Mouse (Mus musculus): ENCODE results near the gene Prrg1.
"Not testable (repeated sequence)": the region's sequence is repeated elsewhere in the genome, so short reads cannot be mapped to it uniquely, and the experiment has no call there.

Gene Prrg1

DNA sequence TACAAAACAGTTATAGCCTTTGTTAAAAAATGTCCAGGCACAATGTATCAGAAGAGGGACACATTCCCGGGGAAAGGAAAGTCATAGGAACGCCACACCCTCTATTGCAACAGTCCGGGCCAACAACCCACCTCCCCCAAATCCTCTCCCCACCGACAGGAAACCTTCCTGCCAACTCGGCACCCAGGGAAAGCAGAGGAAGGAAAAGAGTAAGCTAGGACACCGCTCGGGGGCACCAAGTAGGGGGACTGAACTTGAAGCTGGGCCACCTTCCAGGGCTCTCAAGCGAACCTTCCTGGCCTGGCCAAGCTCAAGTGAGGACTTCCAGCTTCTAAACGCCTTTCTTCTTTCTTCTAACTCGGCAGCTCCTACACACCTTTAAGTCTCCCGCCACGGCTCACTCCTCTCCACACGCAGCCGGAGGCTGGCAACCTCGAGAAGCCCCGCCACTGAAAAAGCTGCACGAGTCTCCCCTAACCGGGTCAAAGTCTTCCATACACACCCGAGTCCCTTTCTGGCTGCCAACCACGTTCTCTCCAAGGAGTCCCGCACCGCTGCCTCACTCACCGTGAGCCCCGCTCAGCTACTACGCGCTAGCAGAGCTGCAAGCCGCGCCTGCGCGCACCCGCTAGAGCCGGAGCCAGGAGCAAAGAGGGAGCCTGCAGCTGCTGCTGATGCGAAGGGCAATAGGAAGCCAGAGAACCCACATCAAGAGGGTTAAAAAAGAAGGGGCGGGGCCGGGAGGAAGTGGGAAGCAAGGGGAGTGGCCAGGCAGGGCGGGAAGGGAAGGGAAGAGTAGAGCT, at the start of gene Prrg1:
Gene Prrg1 (minus strand): TSS at position 695 of the 803 bp plus-strand sequence.
- no peak for DNase-seq (ENCODE audit: low spot score)

DNA sequence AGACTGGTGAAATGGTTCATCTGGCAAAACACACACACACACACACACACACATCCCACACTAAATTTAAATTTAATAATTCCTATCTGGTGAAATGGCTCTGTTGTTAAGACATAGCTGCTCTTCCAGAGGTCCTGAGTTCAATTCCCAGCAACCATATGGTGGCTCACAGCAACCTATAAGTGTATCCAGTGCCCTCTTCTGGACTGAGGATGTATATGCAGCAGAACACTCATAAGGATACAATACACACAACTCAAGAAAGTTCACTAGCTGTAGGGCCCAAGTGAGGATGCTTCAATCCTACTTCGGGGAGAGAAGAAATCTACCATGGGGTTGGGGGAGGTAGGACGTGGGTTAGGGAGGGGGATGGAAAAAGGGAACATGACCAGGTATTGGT, 22.1 kb upstream of the Prrg1 start:
- no peak for DNase-seq (ENCODE audit: low spot score)

DNA sequence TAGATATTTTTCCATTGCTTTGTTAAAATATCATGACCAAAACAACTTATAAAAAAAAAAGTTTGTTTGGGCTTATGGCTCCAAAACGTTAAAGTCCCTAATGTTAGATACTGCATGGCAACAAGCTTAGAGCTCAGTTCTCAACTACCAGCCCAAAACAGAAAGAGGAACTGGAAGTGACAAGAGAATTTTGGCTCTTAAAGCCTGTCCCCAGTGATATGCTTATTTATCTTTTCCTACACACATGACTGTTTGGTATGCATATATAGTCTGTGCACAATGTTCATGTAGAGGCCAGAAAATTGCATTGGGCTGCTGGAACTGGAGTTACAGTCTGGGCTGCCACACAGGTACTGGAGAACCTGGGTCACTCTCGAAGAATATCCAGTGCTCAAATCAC, 9.4 kb upstream of the Prrg1 start:
- DNase-seq (ENCODE audit: low spot score) = no peak

DNA sequence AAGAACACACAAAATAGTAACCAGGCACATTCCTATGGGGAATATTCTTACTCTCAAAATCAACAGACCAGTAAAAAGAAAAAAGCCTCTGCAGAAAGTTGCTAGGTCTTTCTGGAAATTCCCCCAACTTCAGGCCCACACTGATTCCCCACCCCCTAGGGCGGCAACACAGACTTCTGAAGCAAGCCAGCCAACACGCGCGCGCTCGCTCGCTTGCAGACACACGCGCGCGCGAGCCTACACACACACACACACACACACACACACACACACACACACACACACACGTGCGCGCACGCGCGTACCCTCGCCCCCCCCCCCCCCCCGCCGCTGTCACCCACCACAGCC, 868 bp downstream of the Prrg1 start:
- no peak for DNase-seq (ENCODE audit: low spot score)

DNA sequence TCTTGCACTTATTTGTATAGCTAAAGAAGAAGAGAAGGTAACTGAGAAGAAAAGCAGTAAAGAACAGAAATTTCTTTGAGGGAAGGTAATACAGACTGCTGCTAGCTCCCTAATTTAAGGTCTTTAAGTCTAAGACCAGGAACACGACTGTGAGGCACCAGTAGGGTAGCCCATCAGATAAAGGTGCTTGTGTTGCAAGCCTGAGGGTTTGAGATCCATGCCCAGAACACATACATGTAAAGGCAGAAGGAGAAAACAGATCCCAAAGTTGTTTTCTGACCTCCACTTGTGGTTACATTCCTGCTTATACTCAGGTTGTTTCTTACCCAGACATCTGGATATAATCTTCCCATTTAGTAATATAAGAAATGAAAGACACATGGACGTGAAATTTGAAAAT, 20.2 kb downstream of the Prrg1 start:
- DNase-seq (ENCODE audit: low spot score) = no peak

DNA sequence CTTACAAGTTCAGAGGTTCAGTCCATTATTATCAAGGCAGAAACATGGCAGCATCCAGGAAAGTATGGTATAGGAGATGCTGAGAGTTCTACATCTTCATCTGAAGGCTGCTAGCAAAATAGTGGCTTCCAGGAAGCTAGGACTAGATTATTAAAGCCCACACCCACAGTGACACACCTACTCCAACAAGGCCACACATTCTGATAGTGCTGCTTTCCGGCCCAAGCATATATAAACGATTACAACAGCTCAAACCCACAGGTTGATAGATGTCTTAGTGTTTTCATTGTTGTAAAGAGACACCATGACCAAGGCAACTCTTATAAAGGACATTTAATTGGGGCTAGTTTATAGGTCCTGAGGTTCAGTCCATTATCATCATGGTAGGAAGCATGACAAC, 30.3 kb downstream of the Prrg1 start:
- no peak for DNase-seq (ENCODE audit: low spot score)

DNA sequence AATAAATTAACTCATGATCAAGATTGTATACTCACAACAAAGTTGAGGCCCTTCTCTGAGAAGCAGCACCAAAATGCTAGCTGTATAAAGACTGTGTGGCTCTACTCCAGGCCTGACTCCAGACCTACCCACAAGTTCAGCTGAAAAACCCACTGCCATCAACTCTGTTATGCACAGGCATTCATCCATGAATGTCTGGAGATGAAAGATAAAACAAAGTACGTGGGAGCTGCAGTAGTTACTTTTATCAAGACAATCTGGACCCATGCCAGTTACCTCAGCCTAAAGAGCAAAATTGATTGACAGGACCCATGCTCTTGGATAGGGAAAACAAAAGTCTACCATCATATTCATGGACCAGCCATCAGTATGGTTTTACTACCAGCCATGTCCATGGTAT, 31.0 kb downstream of the Prrg1 start:
- no peak for DNase-seq (ENCODE audit: low spot score)

DNA sequence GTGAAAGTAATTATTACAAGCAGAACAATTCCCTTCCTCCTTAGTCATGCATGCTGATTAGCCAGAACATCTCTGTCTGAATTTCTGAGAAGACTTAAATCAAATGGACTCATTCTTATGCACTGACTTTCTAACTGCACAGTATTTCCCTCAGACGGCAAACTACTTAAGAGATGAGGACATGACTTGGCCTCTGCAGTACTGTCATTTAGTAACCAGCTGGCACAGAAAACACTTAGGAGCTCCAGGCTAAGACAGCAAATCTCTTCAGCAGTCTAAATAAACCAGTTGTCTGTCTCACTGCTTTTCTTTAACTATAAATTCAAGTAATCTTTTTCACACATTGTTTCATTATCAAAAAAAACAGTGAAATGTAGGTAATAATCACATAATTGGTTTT, 36.0 kb downstream of the Prrg1 start:
- no peak for DNase-seq (ENCODE audit: low spot score)

DNA sequence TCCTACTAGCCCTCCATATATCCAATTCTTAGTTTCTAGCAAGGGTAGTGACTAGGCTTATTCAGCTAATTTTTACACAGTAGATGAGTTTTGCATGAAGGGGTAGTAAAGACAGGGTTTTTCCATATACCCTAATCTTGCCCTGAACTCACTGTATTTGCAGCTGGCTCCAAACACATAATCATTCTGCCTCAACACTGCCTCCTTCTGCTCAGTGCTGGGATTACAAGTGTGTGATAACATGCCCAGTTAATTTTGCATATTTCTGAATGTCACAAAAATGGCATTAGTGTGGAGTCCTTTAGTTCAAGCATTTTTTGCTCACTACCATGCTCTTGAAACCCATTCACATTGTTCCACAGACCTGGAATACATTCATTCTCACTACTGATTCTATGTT, 44.0 kb downstream of the Prrg1 start:
- DNase-seq (ENCODE audit: low spot score) = no peak

DNA sequence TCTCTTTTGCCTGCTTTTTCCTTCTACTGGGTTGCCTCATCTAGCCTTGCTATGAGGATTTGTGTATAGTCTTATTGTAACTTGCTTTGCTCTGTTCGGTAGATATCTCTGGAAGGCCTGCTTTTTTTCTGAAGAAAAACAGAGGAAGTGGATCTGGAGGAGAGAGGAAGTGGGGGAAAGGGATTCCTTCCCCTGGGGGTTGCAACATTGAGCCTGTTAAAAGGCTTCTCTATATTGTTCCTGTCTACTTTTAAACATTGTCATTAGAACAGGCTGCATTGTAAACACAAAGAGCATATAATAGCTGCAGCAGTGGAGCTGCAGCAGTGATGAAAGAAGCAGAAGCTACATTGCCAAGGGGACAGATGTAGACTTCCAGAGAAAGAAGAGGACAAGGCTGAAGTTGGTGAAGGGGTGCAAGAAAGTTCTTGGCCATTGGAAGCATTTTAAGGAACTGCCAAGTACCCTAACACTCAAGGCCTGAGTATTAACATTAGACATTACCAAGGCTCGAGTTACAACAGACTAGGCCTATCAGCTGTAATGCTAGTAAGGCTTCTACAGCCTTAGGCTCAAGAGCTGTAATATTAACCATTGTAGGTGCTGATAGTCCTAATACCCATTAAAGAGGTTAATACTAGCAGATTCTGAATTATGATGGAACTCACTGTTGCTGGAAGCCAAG, 44.9 kb downstream of the Prrg1 start:
- DNase-seq (ENCODE audit: low spot score) = no peak

DNA sequence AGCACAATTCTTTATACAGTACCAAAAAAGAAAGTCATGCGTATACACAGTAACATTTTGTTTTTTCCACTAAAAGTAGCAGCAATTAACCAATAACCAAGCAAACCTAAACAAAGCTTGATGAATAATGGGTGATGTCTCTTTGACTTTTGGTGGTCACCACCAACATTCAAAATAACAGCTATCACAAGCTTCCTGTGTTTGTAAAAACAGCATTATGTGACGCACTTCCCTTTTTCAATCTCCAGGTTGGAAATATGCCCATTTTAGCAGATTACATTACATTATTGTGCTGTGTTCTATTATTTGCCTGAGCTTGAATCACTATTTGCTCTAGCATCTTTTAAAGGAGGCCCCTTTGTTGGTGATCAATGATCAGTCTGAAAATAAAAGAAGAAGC, 65.4 kb downstream of the Prrg1 start:
- DNase-seq (ENCODE audit: low spot score) = no peak

DNA sequence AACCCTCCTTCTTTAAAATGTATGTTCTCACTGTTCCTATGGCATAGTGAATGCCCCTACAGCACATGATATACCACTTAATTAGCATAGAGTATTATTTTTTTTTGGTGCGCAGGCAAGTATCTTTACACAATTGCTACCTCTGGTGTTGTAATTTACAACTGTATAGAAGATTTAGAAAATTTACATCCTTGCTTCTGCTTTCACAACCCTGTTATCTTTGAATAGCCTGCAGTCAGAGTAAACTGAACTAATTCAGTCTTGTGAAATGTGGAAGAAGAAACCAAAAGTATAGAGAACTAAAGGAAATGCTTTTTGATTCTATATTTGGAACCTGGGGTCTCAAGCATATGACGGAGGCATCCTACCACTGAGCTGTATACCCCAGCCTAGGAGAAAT, 100.7 kb downstream of the Prrg1 start:
- DNase-seq (ENCODE audit: low spot score) = no peak

DNA sequence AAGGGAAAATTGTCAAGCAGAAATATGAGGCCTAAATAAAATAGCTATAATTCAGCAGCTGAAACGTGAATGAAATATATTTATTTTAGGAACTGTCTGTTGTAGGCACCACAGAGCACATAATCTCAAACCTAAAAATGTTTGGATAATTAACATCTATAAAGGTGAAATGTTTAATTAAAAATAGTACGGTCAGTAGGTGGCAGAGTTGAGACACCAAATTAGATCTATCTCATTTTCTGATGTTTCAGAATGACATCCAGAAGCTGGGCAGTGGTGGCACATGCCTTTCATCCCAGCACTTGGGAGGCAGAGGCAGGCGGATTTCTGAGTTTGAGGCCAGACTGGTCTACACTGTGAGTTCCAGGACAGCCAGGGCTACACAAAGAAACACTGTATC, 104.0 kb downstream of the Prrg1 start:
- DNase-seq (ENCODE audit: low spot score) = no peak

DNA sequence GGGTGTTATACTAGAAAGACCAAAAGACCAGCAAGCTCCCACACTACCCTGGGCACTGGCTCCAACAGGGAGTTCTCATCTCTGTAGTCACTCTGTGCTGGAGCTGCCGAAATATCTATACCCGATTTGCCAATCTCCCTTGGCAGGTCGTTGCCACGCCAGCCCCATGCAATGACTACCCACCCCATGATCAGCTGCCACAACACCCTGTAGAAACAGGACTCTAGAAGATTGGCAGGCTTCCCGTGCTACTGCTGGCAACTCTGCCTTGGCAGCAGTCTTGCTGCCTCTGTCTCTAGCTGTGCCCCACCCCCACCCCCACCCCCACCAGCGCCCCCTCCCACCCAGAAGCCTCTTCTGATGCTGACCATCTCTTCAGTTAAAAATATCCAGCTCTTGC, 149.3 kb downstream of the Prrg1 start:
- no peak for DNase-seq (ENCODE audit: low spot score)

DNA sequence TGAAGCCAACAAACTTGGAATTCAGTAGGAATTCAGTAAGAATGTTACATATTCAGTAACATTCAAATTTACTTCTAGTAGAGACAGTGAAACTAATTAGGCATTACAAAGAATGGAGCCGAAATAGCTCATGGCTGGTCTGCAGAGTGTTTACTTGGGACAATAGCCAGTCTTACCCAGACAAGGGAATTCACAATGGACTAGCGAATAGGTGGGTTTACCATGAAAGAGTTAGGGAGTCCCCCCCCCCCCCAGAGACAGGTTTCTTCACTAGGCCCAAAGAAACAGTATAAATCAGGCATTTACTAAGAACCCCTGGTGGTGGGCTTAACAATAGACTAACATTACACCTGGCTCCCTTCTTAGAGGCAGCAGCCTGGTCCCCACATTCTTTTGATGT, 180.3 kb downstream of the Prrg1 start:
- DNase-seq (ENCODE audit: low spot score) = not testable (repeated sequence)

Data from MN1 (cell line).